Mouse (Mus musculus): ENCODE measurements around the gene Ptprs. TPM values are rescaled to one million over a fixed set of nuclear protein-coding genes. Genes with fewer than 3 reads are reported as not detected.
A peak's percentile ranks its signal among the peaks of the same experiment; 100 is the strongest.

Ptprs gene
- total and polyA plus RNA-seq, 3 experiments, result 41.7 to 91.1 (median 47.5) TPM

- Histone ChIP-seq H3K36me3 (ENCODE audit: control insufficient read depth, insufficient read depth, low read length) (no peaks in the 10 kb centered on the region), H3K4me3 (peak overlapping the region; percentile 68), H3K9ac (ENCODE audit: low read depth, low read length) (peak overlapping the region; percentile 47), H3K79me2 (replicated peaks; ENCODE audit: control insufficient read depth, insufficient read depth, low read length) (no peaks in the 10 kb centered on the region), H3K27ac (peak overlapping the region; percentile 52; the same call in 1 of the 2 replicates), H3K4me1 (ENCODE audit: control insufficient read depth, insufficient read depth, low read length) (peaks cover 4% of the 10 kb centered on the region), H3K27me3 (ENCODE audit: control insufficient read depth, insufficient read depth, low read length) (peaks cover 5% of the 10 kb centered on the region)
- 1% methylated on average over 66 of the region's 66 CpGs for WGBS
- DNase-seq, result peak in 1 of 2 experiments; percentile 59
- TF ChIP-seq CTCF (IDR thresholded peaks at IDR 0.05) (no peak), EP300 (IDR thresholded peaks at IDR 0.05; ENCODE audit: insufficient read depth, low read depth, low read length) (no peak), POLR2A (IDR thresholded peaks at IDR 0.05; ENCODE audit: insufficient read depth, low read depth, low read length) (no peak)
- intact Hi-C loops (cut with DNase I), result loop anchor here (2.0 kb wide), 1 partner anchor 13 kb away; no protein-coding TSS in a partner anchor
These were observed 490 bp downstream of the Ptprs start for GRCm38 (mm10) chr17:56475584-56476401.

- Histone ChIP-seq H3K4me3 (peak overlapping the region; percentile 68), H3K79me2 (replicated peaks; ENCODE audit: control insufficient read depth, insufficient read depth, low read length) (no peaks in the 10 kb centered on the region), H3K4me1 (ENCODE audit: control insufficient read depth, insufficient read depth, low read length) (peaks cover 4% of the 10 kb centered on the region), H3K9ac (ENCODE audit: low read depth, low read length) (peak overlapping the region; percentile 47), H3K27ac (no peak overlapping the region), H3K27me3 (ENCODE audit: control insufficient read depth, insufficient read depth, low read length) (peaks cover 5% of the 10 kb centered on the region), H3K36me3 (ENCODE audit: control insufficient read depth, insufficient read depth, low read length) (no peaks in the 10 kb centered on the region)
- 2% methylated on average over 24 of the region's 24 CpGs for WGBS
- intact Hi-C loops (cut with DNase I), result no loop called here
- no peak for TF ChIP-seq POLR2A (IDR thresholded peaks at IDR 0.05; ENCODE audit: insufficient read depth, low read depth, low read length)
- no peak for TF ChIP-seq CTCF (IDR thresholded peaks at IDR 0.05)
- no peak for TF ChIP-seq EP300 (IDR thresholded peaks at IDR 0.05; ENCODE audit: insufficient read depth, low read depth, low read length)
- peak in 1 of 2 experiments; percentile 49 for DNase-seq
These were observed 1.3 kb downstream of the Ptprs start for GRCm38 (mm10) chr17:56474831-56475581.

GRCm38 (mm10) chr17:56474311-56474830 is 1.9 kb downstream of the Ptprs start:
- Histone ChIP-seq H3K4me3 (peak overlapping the region; percentile 68; the same call in 1 of the 2 replicates), H3K27ac (no peak overlapping the region), H3K4me1 (ENCODE audit: control insufficient read depth, insufficient read depth, low read length) (peaks cover 5% of the 10 kb centered on the region), H3K36me3 (ENCODE audit: control insufficient read depth, insufficient read depth, low read length) (no peaks in the 10 kb centered on the region), H3K27me3 (ENCODE audit: control insufficient read depth, insufficient read depth, low read length) (peaks cover 5% of the 10 kb centered on the region), H3K79me2 (replicated peaks; ENCODE audit: control insufficient read depth, insufficient read depth, low read length) (no peaks in the 10 kb centered on the region), H3K9ac (ENCODE audit: low read depth, low read length) (peak overlapping the region; percentile 18)
- WGBS, result 4% methylated on average over 32 of the region's 32 CpGs
- no peak for DNase-seq
- TF ChIP-seq POLR2A (IDR thresholded peaks at IDR 0.05; ENCODE audit: insufficient read depth, low read depth, low read length) (no peak), CTCF (IDR thresholded peaks at IDR 0.05) (no peak), EP300 (IDR thresholded peaks at IDR 0.05; ENCODE audit: insufficient read depth, low read depth, low read length) (no peak)
- intact Hi-C loops (cut with DNase I), result no loop called here

GRCm38 (mm10) chr17:56473611-56473905 is 2.7 kb downstream of the Ptprs start:
- Histone ChIP-seq H3K4me1 (ENCODE audit: control insufficient read depth, insufficient read depth, low read length) (peaks cover 6% of the 10 kb centered on the region), H3K27me3 (ENCODE audit: control insufficient read depth, insufficient read depth, low read length) (peaks cover 5% of the 10 kb centered on the region), H3K27ac (no peak overlapping the region), H3K4me3 (no peak overlapping the region), H3K9ac (ENCODE audit: low read depth, low read length) (no peak overlapping the region), H3K36me3 (ENCODE audit: control insufficient read depth, insufficient read depth, low read length) (no peaks in the 10 kb centered on the region), H3K79me2 (replicated peaks; ENCODE audit: control insufficient read depth, insufficient read depth, low read length) (no peaks in the 10 kb centered on the region)
- TF ChIP-seq POLR2A (IDR thresholded peaks at IDR 0.05; ENCODE audit: insufficient read depth, low read depth, low read length) (no peak), EP300 (IDR thresholded peaks at IDR 0.05; ENCODE audit: insufficient read depth, low read depth, low read length) (no peak), CTCF (IDR thresholded peaks at IDR 0.05) (no peak)
- no peak for DNase-seq
- WGBS, result 3% methylated on average over 11 of the region's 11 CpGs
- intact Hi-C loops (cut with DNase I), result no loop called here

GRCm38 (mm10) chr17:56472733-56473610 is 3.3 kb downstream of the Ptprs start:
- Histone ChIP-seq H3K79me2 (replicated peaks; ENCODE audit: control insufficient read depth, insufficient read depth, low read length) (no peaks in the 10 kb centered on the region), H3K36me3 (ENCODE audit: control insufficient read depth, insufficient read depth, low read length) (no peaks in the 10 kb centered on the region), H3K27ac (no peak overlapping the region), H3K27me3 (ENCODE audit: control insufficient read depth, insufficient read depth, low read length) (peaks cover 5% of the 10 kb centered on the region), H3K4me1 (ENCODE audit: control insufficient read depth, insufficient read depth, low read length) (peaks cover 6% of the 10 kb centered on the region), H3K4me3 (peak overlapping the region; percentile 36), H3K9ac (ENCODE audit: low read depth, low read length) (peak overlapping the region; percentile 37)
- intact Hi-C loops (cut with DNase I), result no loop called here
- DNase-seq, result peak; percentile 70 to 74
- TF ChIP-seq EP300 (IDR thresholded peaks at IDR 0.05; ENCODE audit: insufficient read depth, low read depth, low read length) (no peak), CTCF (IDR thresholded peaks at IDR 0.05) (peak; percentile 65)
- 3% methylated on average over 50 of the region's 50 CpGs for WGBS

Measured in heart, adult 2 months (tissue).